In genomic region chr4:58551820-58552219, GRCm38 (mm10) we compare ENCODE assay signal across 9 mouse cellular contexts. TPM values are rescaled to one million over a fixed set of nuclear protein-coding genes. Genes with fewer than 3 reads are reported as not detected.
DNase-seq lines count a peak whose midpoint lies in the region; ATAC-seq and TF ChIP-seq lines count a peak whose summit lies in the region.
"Had no signal": no experiment of that assay in that cellular context is flagged by ENCODE, and none has a peak within 500 bp of the region (broad histone marks: within the 10 kb centered on the region; RNA-seq: fewer than 3 reads in every experiment).

No protein-coding gene starts in this region.

- peak; percentile 85 for TF ChIP-seq CTCF in kidney, postnatal 0 days (IDR thresholded peaks at IDR 0.05; ENCODE audit: low read depth)

- H3K27me3 ChIP-seq in embryonic facial prominence, embryonic 15.5 days: no peaks in the 10 kb centered on the region
- no peaks in the 10 kb centered on the region for H3K27me3 ChIP-seq in heart, embryonic 14.5 days (ENCODE audit: control insufficient read depth, insufficient read depth, low read length)
- H3K27me3 ChIP-seq in kidney, postnatal 0 days (ENCODE audit: insufficient read depth, low read length): no peaks in the 10 kb centered on the region
- H3K27me3 ChIP-seq in liver, embryonic 16.5 days (ENCODE audit: control insufficient read depth, insufficient read depth, low read depth, low read length): peaks cover 22% of the 10 kb centered on the region
- peaks cover 29% of the 10 kb centered on the region for H3K27me3 ChIP-seq in neural tube, embryonic 13.5 days

- H3K9me3 ChIP-seq in embryonic facial prominence, embryonic 15.5 days (replicated peaks): no peaks in the 10 kb centered on the region
- no peaks in the 10 kb centered on the region for H3K9me3 ChIP-seq in heart, embryonic 14.5 days (ENCODE audit: control insufficient read depth, low read length)
- H3K9me3 ChIP-seq in kidney, postnatal 0 days (replicated peaks; ENCODE audit: low read length): no peaks in the 10 kb centered on the region
- H3K9me3 ChIP-seq in liver, embryonic 16.5 days (replicated peaks; ENCODE audit: control insufficient read depth, low read length): no peaks in the 10 kb centered on the region
- no peaks in the 10 kb centered on the region for H3K9me3 ChIP-seq in neural tube, embryonic 13.5 days

- H3K4me1 ChIP-seq in embryonic facial prominence, embryonic 15.5 days: peaks cover 47% of the 10 kb centered on the region
- H3K4me1 ChIP-seq in heart, embryonic 14.5 days (ENCODE audit: control insufficient read depth in 2 of 2, insufficient read depth in 2 of 2, low read length in 2 of 2): peaks cover 7 to 20% of the 10 kb centered on the region in 2 experiments
- H3K4me1 ChIP-seq in kidney, postnatal 0 days (replicated peaks; ENCODE audit: insufficient read depth, low read length): no peaks in the 10 kb centered on the region
- peaks cover 3% of the 10 kb centered on the region for H3K4me1 ChIP-seq in liver, embryonic 16.5 days (ENCODE audit: control insufficient read depth, low read depth, low read length)
- peaks cover 20% of the 10 kb centered on the region for H3K4me1 ChIP-seq in neural tube, embryonic 13.5 days (replicated peaks)

- peak; percentile 42 to 76 for DNase-seq in left cerebral cortex, adult 18-20 months (ENCODE audit: low spot score in 2 of 2)
- no peak for DNase-seq in left cerebral cortex, adult 11 months (ENCODE audit: low spot score)
- peak; percentile 87 for DNase-seq in kidney, postnatal 0 days (ENCODE audit: low spot score)
- peak; percentile 62 for DNase-seq in thymus, postnatal 0 days (ENCODE audit: low spot score)

- H3K4me2 ChIP-seq in embryonic facial prominence, embryonic 15.5 days (replicated peaks): peak overlapping the region; percentile 81
- peak overlapping the region; percentile 97 for H3K4me2 ChIP-seq in heart, embryonic 14.5 days (ENCODE audit: low read length)
- peak overlapping the region; percentile 95 for H3K4me2 ChIP-seq in kidney, postnatal 0 days (ENCODE audit: low read length)
- peak overlapping the region; percentile 74; the same call in 1 of the 2 replicates for H3K4me2 ChIP-seq in liver, embryonic 16.5 days (ENCODE audit: low read depth, low read length)
- H3K4me2 ChIP-seq in neural tube, embryonic 13.5 days: peak overlapping the region; percentile 97

- peak overlapping the region; percentile 87; the same call in 1 of the 2 replicates for H3K9ac ChIP-seq in embryonic facial prominence, embryonic 15.5 days
- H3K9ac ChIP-seq in heart, embryonic 14.5 days (ENCODE audit: low read length): no peak overlapping the region
- no peak overlapping the region; the same call in 1 of the 2 replicates for H3K9ac ChIP-seq in kidney, postnatal 0 days (ENCODE audit: low read depth, low read length)
- no peak overlapping the region for H3K9ac ChIP-seq in liver, embryonic 16.5 days (ENCODE audit: low read depth, low read length)
- H3K9ac ChIP-seq in neural tube, embryonic 13.5 days: peak overlapping the region; percentile 72; the same call in 1 of the 2 replicates

- H3K36me3 ChIP-seq in embryonic facial prominence, embryonic 15.5 days: no peaks in the 10 kb centered on the region
- no peaks in the 10 kb centered on the region for H3K36me3 ChIP-seq in heart, embryonic 14.5 days (ENCODE audit: control insufficient read depth, insufficient read depth, low read length)
- H3K36me3 ChIP-seq in kidney, postnatal 0 days (ENCODE audit: insufficient read depth, low read length): no peaks in the 10 kb centered on the region
- no peaks in the 10 kb centered on the region for H3K36me3 ChIP-seq in liver, embryonic 16.5 days (ENCODE audit: control insufficient read depth, insufficient read depth)
- no peaks in the 10 kb centered on the region for H3K36me3 ChIP-seq in neural tube, embryonic 13.5 days

- H3K4me3 ChIP-seq in embryonic facial prominence, embryonic 15.5 days (replicated peaks): peak overlapping the region; percentile 77
- H3K4me3 ChIP-seq in heart, embryonic 14.5 days (ENCODE audit: control insufficient read depth in 1 of 2, insufficient read depth in 1 of 2, low read depth in 1 of 2, low read length in 2 of 2): peak overlapping the region in 1 of 2 experiments; percentile 73; a peak in 2 of 4 replicates
- peak overlapping the region; percentile 80 for H3K4me3 ChIP-seq in kidney, postnatal 0 days (replicated peaks; ENCODE audit: low read depth, low read length)
- H3K4me3 ChIP-seq in liver, embryonic 16.5 days (ENCODE audit: low read depth, low read length): no peak overlapping the region; the same call in 1 of the 2 replicates
- H3K4me3 ChIP-seq in neural tube, embryonic 13.5 days: peak overlapping the region; percentile 71

- no peak for ATAC-seq in embryonic facial prominence, embryonic 15.5 days (ENCODE audit: insufficient number of reproducible peaks, low FRiP score, low TSS enrichment, low read depth)
- no peak for ATAC-seq in heart, embryonic 14.5 days (ENCODE audit: insufficient number of reproducible peaks, insufficient read depth, low FRiP score, low read depth)
- no peak for ATAC-seq in kidney, postnatal 0 days (replicated peaks; ENCODE audit: low FRiP score, low read depth)
- no peak for ATAC-seq in liver, embryonic 16.5 days (ENCODE audit: low read depth)
- ATAC-seq in neural tube, embryonic 13.5 days (ENCODE audit: low read depth): no peak

- peak overlapping the region; percentile 97 for H3K27ac ChIP-seq in embryonic facial prominence, embryonic 15.5 days (replicated peaks)
- H3K27ac ChIP-seq in heart, embryonic 14.5 days (replicated peaks in 1 of 2; ENCODE audit: control insufficient read depth in 1 of 2, insufficient read depth in 1 of 2, low read depth in 2 of 2, low read length in 2 of 2): no peak overlapping the region
- H3K27ac ChIP-seq in kidney, postnatal 0 days: peak overlapping the region; percentile 84; the same call in 1 of the 2 replicates
- no peak overlapping the region for H3K27ac ChIP-seq in liver, embryonic 16.5 days (ENCODE audit: low read length)
- no peak overlapping the region for H3K27ac ChIP-seq in neural tube, embryonic 13.5 days (replicated peaks)

- WGBS in embryonic facial prominence, embryonic 15.5 days: 2% methylated on average over 4 of the region's 4 CpGs
- WGBS in heart, embryonic 14.5 days: 10% methylated on average over 4 of the region's 4 CpGs
- WGBS in kidney, postnatal 0 days: 9% methylated on average over 4 of the region's 4 CpGs
- WGBS in liver, embryonic 16.5 days (ENCODE audit: insufficient replicate concordance): 5% methylated on average over 4 of the region's 4 CpGs
- 3% methylated on average over 4 of the region's 4 CpGs for WGBS in neural tube, embryonic 13.5 days

RNA-seq across cellular contexts. Expression of gene Lpar1, which starts 1.9 kb away (rescaled TPM):
- total RNA-seq in left cerebral cortex, adult 18-20 months (2021): 10 to 100 TPM; 14.1 to 19.4 TPM
- polyA plus RNA-seq in embryonic facial prominence, embryonic 15.5 days (2015; fragmentation: Nextera tagmentation; extraction: Ambion mirVana): 90.5 and 91.8 TPM in 2 replicates
- polyA plus RNA-seq in heart, embryonic 14.5 days (2014; fragmentation: Nextera tagmentation; extraction: Ambion mirVana): 13.9 and 14.2 TPM in 2 replicates
- polyA plus RNA-seq in kidney, postnatal 0 days (2015; fragmentation: Nextera tagmentation; extraction: Ambion mirVana): 23.1 and 24.9 TPM in 2 replicates
- polyA plus RNA-seq in liver, embryonic 16.5 days (2015; fragmentation: Nextera tagmentation; extraction: Ambion mirVana): 2.7 and 3.6 TPM in 2 replicates
- 21.9 and 27.4 TPM in 2 replicates for polyA plus RNA-seq in neural tube, embryonic 13.5 days (2015; fragmentation: Nextera tagmentation; extraction: Ambion mirVana)
- polyA plus RNA-seq in thymus, postnatal 0 days (2015; fragmentation: Nextera tagmentation; extraction: Ambion mirVana): 24.2 and 26.5 TPM in 2 replicates
- total RNA-seq: MEL had no signal

Comparison
In these comparisons a context has a peak if more than half of its experiments do, and no peak if none do; other contexts are left out.
1. H3K27ac ChIP-seq: peak in embryonic facial prominence, embryonic 15.5 days (single experiment) and kidney, postnatal 0 days (single experiment); none in heart, embryonic 14.5 days (0 of 2), liver, embryonic 16.5 days (single experiment) and neural tube, embryonic 13.5 days (single experiment).
2. H3K9ac ChIP-seq: peak in embryonic facial prominence, embryonic 15.5 days (single experiment) and neural tube, embryonic 13.5 days (single experiment); none in heart, embryonic 14.5 days (single experiment), kidney, postnatal 0 days (single experiment) and liver, embryonic 16.5 days (single experiment).
3. Peak in every context shown above with its lines, with median percentiles within 50 percentile points of each other: H3K4me2 ChIP-seq.